Mouse (Mus musculus) mouse trophoblast stem cell (cell line): ENCODE results near the gene 1300017J02Rik.

ENCODE experiments used
- in situ Hi-C, 2 experiments: fragments of 300-500 bp; cut with MseI, MboI; formaldehyde crosslinking; loops; 2 replicates in 1 of 2; 3 replicates in 1 of 2; pipeline ENCODE4 v1.15.1; 2025

Gene 1300017J02Rik

GRCm38 (mm10) chr9:103224721-103225120, 80.2 kb downstream of the 1300017J02Rik start:
- in situ Hi-C loops = loop anchor here (5.0 to 10.0 kb wide), 3 partner anchors 60 to 78 kb away; no protein-coding TSS in a partner anchor

- in situ Hi-C loops = no loop called here
Measured at GRCm38 (mm10) chr9:103214281-103214680, 90.6 kb downstream of the 1300017J02Rik start.

- in situ Hi-C loops = no loop called here
Measured at GRCm38 (mm10) chr9:103213631-103214030, 91.3 kb downstream of the 1300017J02Rik start.

GRCm38 (mm10) chr9:103212654-103213420, 92.0 kb downstream of the 1300017J02Rik start:
- in situ Hi-C loops = no loop called here

GRCm38 (mm10) chr9:103208802-103209423, 96.0 kb downstream of the 1300017J02Rik start:
- in situ Hi-C loops = no loop called here

- in situ Hi-C loops = no loop called here
Measured at GRCm38 (mm10) chr9:103207846-103208245, 97.0 kb downstream of the 1300017J02Rik start.

GRCm38 (mm10) chr9:103205786-103206185, 99.1 kb downstream of the 1300017J02Rik start:
- in situ Hi-C loops = no loop called here

- in situ Hi-C loops = no loop called here
Measured at GRCm38 (mm10) chr9:103201561-103202260, 103.2 kb downstream of the 1300017J02Rik start, which contains the start of gene Srprb. Srprb (minus strand) TSS chr9:103202137.
